Mouse (Mus musculus): ENCODE measurements around the gene Srpk2. TPM values are rescaled to one million over a fixed set of nuclear protein-coding genes. Genes with fewer than 3 reads are reported as not detected.

The Srpk2 gene
- total and polyA plus RNA-seq, 2 experiments from 2014 or later = 69.3 to 151 TPM

- H3K9ac ChIP-seq (replicated peaks; ENCODE audit: low read length, poor library complexity, severe bottlenecking) = no peak overlapping the region
- no peak for TF ChIP-seq CTCF (IDR thresholded peaks at IDR 0.05)
- no peaks in the 10 kb centered on the region for H3K9me3 ChIP-seq (ENCODE audit: low read length)
- H3K4me3 ChIP-seq (ENCODE audit: low read depth, low read length) = no peak overlapping the region
- H3K27me3 ChIP-seq (ENCODE audit: insufficient read depth, low read length) = no peaks in the 10 kb centered on the region
- ATAC-seq (ENCODE audit: low FRiP score) (no peak), DNase-seq (ENCODE audit: low spot score) (no peak)
- 65% methylated on average over 3 of the region's 3 CpGs for WGBS
- H3K4me2 ChIP-seq (ENCODE audit: low read depth, low read length, poor library complexity, severe bottlenecking) = no peak overlapping the region
- no peak overlapping the region for H3K27ac ChIP-seq (ENCODE audit: low read depth, low read length)
- peaks cover 10% of the 10 kb centered on the region for H3K36me3 ChIP-seq (ENCODE audit: insufficient read depth, low read length)
- H3K4me1 ChIP-seq (ENCODE audit: insufficient read depth, low read length) = no peaks in the 10 kb centered on the region
These were observed 159.8 kb downstream of the Srpk2 start for GRCm38 (mm10) chr5:23524621-23525020.

- H3K9ac ChIP-seq (replicated peaks; ENCODE audit: low read length, poor library complexity, severe bottlenecking) = no peak overlapping the region
- no peak for DNase-seq (ENCODE audit: low spot score)
- no peaks in the 10 kb centered on the region for H3K27me3 ChIP-seq (ENCODE audit: insufficient read depth, low read length)
- H3K4me3 ChIP-seq (ENCODE audit: low read depth, low read length) = no peak overlapping the region
- H3K4me1 ChIP-seq (ENCODE audit: insufficient read depth, low read length) = no peaks in the 10 kb centered on the region
- H3K4me2 ChIP-seq (ENCODE audit: low read depth, low read length, poor library complexity, severe bottlenecking) = no peak overlapping the region
- no peak for ATAC-seq (ENCODE audit: low FRiP score)
- H3K9me3 ChIP-seq (ENCODE audit: low read length) = no peaks in the 10 kb centered on the region
- WGBS = 91% methylated on average over 3 of the region's 3 CpGs
- TF ChIP-seq CTCF (IDR thresholded peaks at IDR 0.05) = no peak
- H3K27ac ChIP-seq (ENCODE audit: low read depth, low read length) = no peak overlapping the region
- H3K36me3 ChIP-seq (ENCODE audit: insufficient read depth, low read length) = peaks cover 10% of the 10 kb centered on the region
These were observed 160.5 kb downstream of the Srpk2 start for GRCm38 (mm10) chr5:23523936-23524335.

- DNase-seq (ENCODE audit: low spot score) (no peak), ATAC-seq (ENCODE audit: low FRiP score) (no peak)
- no peak overlapping the region for H3K9ac ChIP-seq (replicated peaks; ENCODE audit: low read length, poor library complexity, severe bottlenecking)
- H3K27me3 ChIP-seq (ENCODE audit: insufficient read depth, low read length) = no peaks in the 10 kb centered on the region
- TF ChIP-seq CTCF (IDR thresholded peaks at IDR 0.05) = no peak
- peaks cover 11% of the 10 kb centered on the region for H3K36me3 ChIP-seq (ENCODE audit: insufficient read depth, low read length)
- H3K4me3 ChIP-seq (ENCODE audit: low read depth, low read length) = no peak overlapping the region
- H3K4me2 ChIP-seq (ENCODE audit: low read depth, low read length, poor library complexity, severe bottlenecking) = no peak overlapping the region
- no peaks in the 10 kb centered on the region for H3K4me1 ChIP-seq (ENCODE audit: insufficient read depth, low read length)
- H3K27ac ChIP-seq (ENCODE audit: low read depth, low read length) = no peak overlapping the region
- 53% methylated on average over 1 of the region's 1 CpGs for WGBS
- H3K9me3 ChIP-seq (ENCODE audit: low read length) = no peaks in the 10 kb centered on the region
These were observed 162.8 kb downstream of the Srpk2 start for GRCm38 (mm10) chr5:23521645-23522044.

GRCm38 (mm10) chr5:23519679-23520078 lies 164.7 kb downstream of the Srpk2 start:
- DNase-seq (ENCODE audit: low spot score) (no peak), ATAC-seq (ENCODE audit: low FRiP score) (no peak)
- Histone ChIP-seq H3K27me3 (ENCODE audit: insufficient read depth, low read length) (no peaks in the 10 kb centered on the region), H3K36me3 (ENCODE audit: insufficient read depth, low read length) (peaks cover 16% of the 10 kb centered on the region), H3K4me1 (ENCODE audit: insufficient read depth, low read length) (no peaks in the 10 kb centered on the region), H3K27ac (ENCODE audit: low read depth, low read length) (no peak overlapping the region), H3K4me2 (ENCODE audit: low read depth, low read length, poor library complexity, severe bottlenecking) (no peak overlapping the region), H3K9ac (replicated peaks; ENCODE audit: low read length, poor library complexity, severe bottlenecking) (no peak overlapping the region), H3K9me3 (ENCODE audit: low read length) (no peaks in the 10 kb centered on the region), H3K4me3 (ENCODE audit: low read depth, low read length) (no peak overlapping the region)
- TF ChIP-seq CTCF (IDR thresholded peaks at IDR 0.05) = no peak
- 93% methylated on average over 3 of the region's 3 CpGs for WGBS

GRCm38 (mm10) chr5:23518673-23519072 lies 165.7 kb downstream of the Srpk2 start:
- no peak overlapping the region for H3K4me2 ChIP-seq (ENCODE audit: low read depth, low read length, poor library complexity, severe bottlenecking)
- no peak overlapping the region for H3K4me3 ChIP-seq (ENCODE audit: low read depth, low read length)
- 73% methylated on average over 3 of the region's 3 CpGs for WGBS
- TF ChIP-seq CTCF (IDR thresholded peaks at IDR 0.05) = no peak
- no peaks in the 10 kb centered on the region for H3K9me3 ChIP-seq (ENCODE audit: low read length)
- peaks cover 20% of the 10 kb centered on the region for H3K36me3 ChIP-seq (ENCODE audit: insufficient read depth, low read length)
- H3K4me1 ChIP-seq (ENCODE audit: insufficient read depth, low read length) = no peaks in the 10 kb centered on the region
- no peak overlapping the region for H3K27ac ChIP-seq (ENCODE audit: low read depth, low read length)
- no peaks in the 10 kb centered on the region for H3K27me3 ChIP-seq (ENCODE audit: insufficient read depth, low read length)
- DNase-seq (ENCODE audit: low spot score) = peak; percentile 51
- H3K9ac ChIP-seq (replicated peaks; ENCODE audit: low read length, poor library complexity, severe bottlenecking) = no peak overlapping the region
- no peak for ATAC-seq (ENCODE audit: low FRiP score)

- H3K9me3 ChIP-seq (ENCODE audit: low read length) = no peaks in the 10 kb centered on the region
- H3K36me3 ChIP-seq (ENCODE audit: insufficient read depth, low read length) = peaks cover 28% of the 10 kb centered on the region
- ATAC-seq (ENCODE audit: low FRiP score) (no peak), DNase-seq (ENCODE audit: low spot score) (no peak)
- 69% methylated on average over 4 of the region's 4 CpGs for WGBS
- H3K9ac ChIP-seq (replicated peaks; ENCODE audit: low read length, poor library complexity, severe bottlenecking) = no peak overlapping the region
- no peaks in the 10 kb centered on the region for H3K4me1 ChIP-seq (ENCODE audit: insufficient read depth, low read length)
- H3K27ac ChIP-seq (ENCODE audit: low read depth, low read length) = no peak overlapping the region; the same call in 1 of the 2 replicates
- no peak overlapping the region for H3K4me3 ChIP-seq (ENCODE audit: low read depth, low read length)
- H3K4me2 ChIP-seq (ENCODE audit: low read depth, low read length, poor library complexity, severe bottlenecking) = no peak overlapping the region
- no peak for TF ChIP-seq CTCF (IDR thresholded peaks at IDR 0.05)
- no peaks in the 10 kb centered on the region for H3K27me3 ChIP-seq (ENCODE audit: insufficient read depth, low read length)
These were observed 166.6 kb downstream of the Srpk2 start for GRCm38 (mm10) chr5:23517839-23518238.

Measured in midbrain, postnatal 0 days (tissue).